Mouse (Mus musculus) kidney, adult 2 months (tissue): ENCODE data around the gene Slc30a3. TPM values are rescaled to one million over a fixed set of nuclear protein-coding genes. Genes with fewer than 3 reads are reported as not detected.
A peak's percentile ranks its signal among the peaks of the same experiment; 100 is the strongest.
"Not testable (repeated sequence)": the region's sequence is repeated elsewhere in the genome, so short reads cannot be mapped to it uniquely, and the experiment has no call there.

ENCODE experiments used
- DNase-seq: peaks from one replicate; pipeline ENCODE4 v3.0.0; 2021
- H3K27ac ChIP-seq: fragments of 200-500 bp; 2 replicates; pipeline ENCODE4 v1.5.1; 2012; ENCODE audit warnings: low read depth, low read length, control low read depth, inconsistent platforms; ENCODE audit not compliant: insufficient read depth
- H3K27me3 ChIP-seq: fragments of 200-500 bp; replicated peaks from 2 replicates; pipeline ENCODE4 v1.6.1; 2012; ENCODE audit warnings: mild to moderate bottlenecking, moderate library complexity, low read length, inconsistent platforms; ENCODE audit not compliant: control insufficient read depth, insufficient read depth
- H3K36me3 ChIP-seq: fragments of 200-500 bp; 2 replicates; pipeline ENCODE4 v1.6.1; 2012; ENCODE audit warnings: mild to moderate bottlenecking, moderate library complexity, low read length, inconsistent platforms; ENCODE audit not compliant: control insufficient read depth, insufficient read depth
- H3K4me1 ChIP-seq: fragments of 200-500 bp; 2 replicates; pipeline ENCODE4 v1.6.1; 2011; ENCODE audit warnings: low read length; ENCODE audit not compliant: control insufficient read depth, insufficient read depth
- H3K4me3 ChIP-seq: fragments of 200-500 bp; 2 replicates; pipeline ENCODE4 v1.5.1; 2011; ENCODE audit warnings: mild to moderate bottlenecking, low read depth, low read length, control low read depth; ENCODE audit not compliant: insufficient read depth
- CTCF ChIP-seq: fragments of 200-500 bp; conservative IDR thresholded peaks from 2 replicates; pipeline ENCODE4 v1.5.1; 2011; ENCODE audit warnings: low read depth, mild to moderate bottlenecking, control low read depth, low read length, moderate library complexity, mixed read lengths; ENCODE audit not compliant: insufficient read depth, insufficient read length
- POLR2A ChIP-seq: fragments of 200-500 bp; IDR thresholded peaks from one replicate; pipeline ENCODE4 v1.6.1; 2011; ENCODE audit warnings: low read depth, low read length, control low read depth
- WGBS: fragments of 180-500 bp; shearing (Covaris S2); methylation state at CpG from one replicate; pipeline ENCODE4 v1.1.7; 2018; 5-methylcytosine and 5-hydroxymethylcytosine counted together
- polyA plus RNA-seq: library from polyadenylated mRNA; depleted of rRNA; stranded (reverse); fragments of >200 nt; gene quantifications from 2 replicates; pipeline ENCODE4 v1.2.3, GENCODE M21; 2012; rRNA removed

Slc30a3 gene
- polyA plus RNA-seq, 1 experiment, result 0.14 TPM

DNA sequence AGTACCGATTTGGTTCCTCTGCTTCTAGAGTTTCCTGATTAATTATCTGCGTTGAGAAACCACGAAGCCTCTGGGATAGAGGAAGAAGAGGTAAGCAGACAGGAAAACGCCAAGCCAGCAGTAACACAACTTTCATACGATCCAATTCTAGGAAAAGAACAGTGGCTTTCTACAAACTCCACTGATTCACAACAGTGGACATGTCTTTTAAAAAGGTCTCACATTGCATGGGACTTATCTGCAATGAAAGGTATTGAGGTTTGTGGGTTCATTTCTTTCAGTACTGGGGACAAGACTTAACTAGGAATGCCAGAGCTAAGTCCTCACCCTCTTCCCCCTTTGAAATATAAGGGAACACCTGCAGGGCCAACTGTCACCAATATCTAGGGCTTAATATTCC, 61.0 kb downstream of the Slc30a3 start:
- Histone ChIP-seq H3K4me3 (no peak overlapping the region), H3K27ac (no peak overlapping the region), H3K36me3 (no peaks in the 10 kb centered on the region), H3K4me1 (no peaks in the 10 kb centered on the region; the same call in 1 of the 2 replicates), H3K27me3 (no peaks in the 10 kb centered on the region)
- no peak for DNase-seq
- TF ChIP-seq POLR2A, result no peak
- no peak for TF ChIP-seq CTCF
- 56% methylated on average over 5 of the region's 5 CpGs for WGBS

DNA sequence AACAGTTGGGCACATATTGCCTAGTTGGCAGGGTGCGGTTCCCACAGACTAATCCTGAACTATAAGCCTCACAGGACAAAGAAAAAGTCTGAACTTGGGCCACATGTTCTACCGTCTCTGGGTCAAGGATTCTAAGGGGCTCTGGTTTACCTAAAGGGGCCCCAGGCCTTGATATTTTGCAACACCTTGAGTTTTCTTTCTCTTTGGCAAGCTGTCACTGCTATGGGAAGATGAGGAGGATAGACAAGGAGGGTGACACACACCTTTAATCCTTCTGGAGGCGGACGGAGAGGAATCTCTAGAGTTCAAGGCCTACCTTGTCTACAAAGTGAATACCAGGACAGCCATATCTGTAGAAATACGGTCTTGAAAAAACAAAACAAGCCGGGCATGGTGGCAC, 61.6 kb downstream of the Slc30a3 start:
- 88% methylated on average over 6 of the region's 6 CpGs for WGBS
- Histone ChIP-seq H3K27me3 (no peaks in the 10 kb centered on the region), H3K4me1 (no peaks in the 10 kb centered on the region; the same call in 1 of the 2 replicates), H3K36me3 (no peaks in the 10 kb centered on the region), H3K4me3 (no peak overlapping the region), H3K27ac (no peak overlapping the region)
- TF ChIP-seq POLR2A (no peak), CTCF (no peak)
- no peak for DNase-seq

- Histone ChIP-seq H3K27ac (no peak overlapping the region), H3K4me1 (no peaks in the 10 kb centered on the region), H3K4me3 (no peak overlapping the region), H3K36me3 (no peaks in the 10 kb centered on the region; the same call in 1 of the 2 replicates), H3K27me3 (no peaks in the 10 kb centered on the region)
- no peak for TF ChIP-seq CTCF
- no peak for TF ChIP-seq POLR2A
- DNase-seq, result peak; percentile 56
- WGBS, result 71% methylated on average over 7 of the region's 7 CpGs
These were observed 69.7 kb downstream of the Slc30a3 start for GRCm38 (mm10) chr5:31038171-31038845.

DNA sequence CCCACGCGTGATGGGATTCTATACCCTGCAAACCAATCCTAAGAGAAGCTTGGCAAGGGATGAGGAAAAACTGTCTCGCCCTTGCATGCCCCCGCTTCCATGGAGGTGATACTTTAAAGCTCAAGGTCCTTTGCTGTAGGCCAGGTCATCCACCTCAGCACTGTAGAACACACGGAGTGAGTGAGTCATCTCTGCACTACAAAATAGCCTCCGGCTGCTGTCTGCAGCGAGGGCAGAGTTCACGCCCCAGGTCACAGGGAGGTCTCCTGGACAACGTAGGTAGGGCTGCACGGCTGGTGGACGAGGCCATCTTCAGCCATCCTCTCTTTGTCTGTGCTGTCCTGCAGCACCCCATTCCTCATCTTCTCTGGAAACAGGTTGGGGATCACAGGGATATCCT, 71.5 kb downstream of the Slc30a3 start:
- H3K36me3 ChIP-seq, H3K27me3 ChIP-seq, H3K4me1 ChIP-seq, DNase-seq, H3K27ac ChIP-seq, H3K4me3 ChIP-seq: not testable (repeated sequence)
- WGBS, result 87% methylated on average over 11 of the region's 11 CpGs

Other genes starting within 250 kb of the Slc30a3 start
- 81.3 and 92.5 TPM in 2 replicates for gene Tmem214, start 240.2 kb downstream of the Slc30a3 start, polyA plus RNA-seq
- gene Agbl5, start 219.5 kb downstream of the Slc30a3 start, polyA plus RNA-seq, result 22.6 and 24.1 TPM in 2 replicates
- gene Ost4, start 200.4 kb downstream of the Slc30a3 start, polyA plus RNA-seq, result 377 and 422 TPM in 2 replicates
- 55.6 and 63.8 TPM in 2 replicates for gene Emilin1, start 194.8 kb downstream of the Slc30a3 start, polyA plus RNA-seq
- gene Khk, start 186.8 kb downstream of the Slc30a3 start, polyA plus RNA-seq, result 1,147 and 1,266 TPM in 2 replicates
- 387 and 411 TPM in 2 replicates for gene Cgref1, start 162.6 kb downstream of the Slc30a3 start, polyA plus RNA-seq
- gene Preb, start 147.9 kb downstream of the Slc30a3 start, polyA plus RNA-seq, result 346 and 372 TPM in 2 replicates
- gene Tcf23, start 139.6 kb downstream of the Slc30a3 start, polyA plus RNA-seq, result 0.16 and 0.22 TPM in 2 replicates
- 295 and 320 TPM in 2 replicates for gene Atraid, start 59.9 kb downstream of the Slc30a3 start, polyA plus RNA-seq
- gene Slc5a6, start 59.3 kb downstream of the Slc30a3 start, polyA plus RNA-seq, result 81.5 and 121 TPM in 2 replicates
- 12.4 and 14.2 TPM in 2 replicates for gene Cad, start 53.5 kb downstream of the Slc30a3 start, polyA plus RNA-seq
- not detected in 2 replicates for gene Dnajc5g, start 2.0 kb downstream of the Slc30a3 start, polyA plus RNA-seq
- gene Trim54, start 8.5 kb upstream of the Slc30a3 start, polyA plus RNA-seq, result 0.05 and 3.9 TPM in 2 replicates
- not detected in 2 replicates for gene Ucn, start 30.6 kb upstream of the Slc30a3 start, polyA plus RNA-seq
- gene Mpv17, start 46.0 kb upstream of the Slc30a3 start, polyA plus RNA-seq, result 212 and 233 TPM in 2 replicates
- 1.6 and 2.1 TPM in 2 replicates for gene Gm29609, start 71.7 kb upstream of the Slc30a3 start, polyA plus RNA-seq
- gene Gtf3c2, start 71.9 kb upstream of the Slc30a3 start, polyA plus RNA-seq, result 47.8 and 49.2 TPM in 2 replicates
- 94.1 and 95.5 TPM in 2 replicates for gene Snx17, start 85.0 kb upstream of the Slc30a3 start, polyA plus RNA-seq
- 54.1 and 61.0 TPM in 2 replicates for gene Eif2b4, start 85.2 kb upstream of the Slc30a3 start, polyA plus RNA-seq
- gene Zfp513, start 94.1 kb upstream of the Slc30a3 start, polyA plus RNA-seq, result 22.9 and 29.8 TPM in 2 replicates
- gene Ppm1g, start 112.5 kb upstream of the Slc30a3 start, polyA plus RNA-seq, result 41.1 and 43.2 TPM in 2 replicates
- 126 and 130 TPM in 2 replicates for gene Nrbp1, start 132.6 kb upstream of the Slc30a3 start, polyA plus RNA-seq
- 0.45 and 0.96 TPM in 2 replicates for gene Gm9970, start 133.0 kb upstream of the Slc30a3 start, polyA plus RNA-seq
- gene Krtcap3, start 143.5 kb upstream of the Slc30a3 start, polyA plus RNA-seq, result 19.7 and 23.6 TPM in 2 replicates
- 33.2 and 34.2 TPM in 2 replicates for gene Ift172, start 182.9 kb upstream of the Slc30a3 start, polyA plus RNA-seq
- gene Fndc4, start 187.8 kb upstream of the Slc30a3 start, polyA plus RNA-seq, result 8.8 and 14.0 TPM in 2 replicates
- 0.09 and 0.38 TPM in 2 replicates for gene Gckr, start 189.2 kb upstream of the Slc30a3 start, polyA plus RNA-seq